16 mouse cellular contexts compared by ENCODE assay signal in genomic region chr9:96733425-96733717, GRCm38 (mm10). TPM values are rescaled to one million over a fixed set of nuclear protein-coding genes. Genes with fewer than 3 reads are reported as not detected.
DNase-seq lines count a peak whose midpoint lies in the region; ATAC-seq lines count a peak whose summit lies in the region.
"Had no signal": no experiment of that assay in that cellular context is flagged by ENCODE, and none has a peak within 500 bp of the region (broad histone marks: within the 10 kb centered on the region; RNA-seq: fewer than 3 reads in every experiment).

No protein-coding gene starts in this region.

- no peaks in the 10 kb centered on the region for H3K27me3 ChIP-seq in heart, embryonic 16.5 days (ENCODE audit: control insufficient read depth, insufficient read depth, low read length)
- no peaks in the 10 kb centered on the region for H3K27me3 ChIP-seq in midbrain, embryonic 12.5 days
- no peaks in the 10 kb centered on the region for H3K27me3 ChIP-seq in midbrain, embryonic 11.5 days (ENCODE audit: control insufficient read depth, insufficient read depth, low read length)
- no peaks in the 10 kb centered on the region for H3K27me3 ChIP-seq in hindbrain, embryonic 13.5 days
- H3K27me3 ChIP-seq in neural tube, embryonic 13.5 days, result no peaks in the 10 kb centered on the region
- H3K27me3 ChIP-seq: Patski had no signal

- ATAC-seq in heart, embryonic 16.5 days (replicated peaks; ENCODE audit: extremely low read depth, insufficient read depth, low FRiP score), result no peak
- no peak for ATAC-seq in midbrain, embryonic 12.5 days (ENCODE audit: low FRiP score, low read depth)
- no peak for ATAC-seq in midbrain, embryonic 11.5 days (ENCODE audit: low FRiP score)
- ATAC-seq in hindbrain, embryonic 13.5 days (ENCODE audit: low FRiP score), result no peak
- ATAC-seq in neural tube, embryonic 13.5 days (ENCODE audit: low read depth), result no peak
- ATAC-seq: Patski had no signal

- WGBS in heart, embryonic 16.5 days, result 99% methylated on average over 4 of the region's 4 CpGs
- WGBS in midbrain, embryonic 12.5 days, result 89% methylated on average over 4 of the region's 4 CpGs
- 97% methylated on average over 4 of the region's 4 CpGs for WGBS in midbrain, embryonic 11.5 days
- WGBS in hindbrain, embryonic 13.5 days, result 78% methylated on average over 4 of the region's 4 CpGs
- 84% methylated on average over 4 of the region's 4 CpGs for WGBS in neural tube, embryonic 13.5 days

- H3K9me3 ChIP-seq in heart, embryonic 16.5 days (replicated peaks; ENCODE audit: control insufficient read depth, low read length), result no peaks in the 10 kb centered on the region
- H3K9me3 ChIP-seq in midbrain, embryonic 12.5 days, result no peaks in the 10 kb centered on the region
- no peaks in the 10 kb centered on the region for H3K9me3 ChIP-seq in midbrain, embryonic 11.5 days (ENCODE audit: control insufficient read depth, low read length)
- H3K9me3 ChIP-seq in hindbrain, embryonic 13.5 days, result no peaks in the 10 kb centered on the region
- H3K9me3 ChIP-seq in neural tube, embryonic 13.5 days, result no peaks in the 10 kb centered on the region

- H3K4me1 ChIP-seq in heart, embryonic 16.5 days (ENCODE audit: control insufficient read depth, insufficient read depth, low read length), result peaks cover 35% of the 10 kb centered on the region
- H3K4me1 ChIP-seq in midbrain, embryonic 12.5 days, result peaks cover 21% of the 10 kb centered on the region; the same call in 1 of the 2 replicates
- peaks cover 17% of the 10 kb centered on the region for H3K4me1 ChIP-seq in midbrain, embryonic 11.5 days (ENCODE audit: control insufficient read depth, insufficient read depth, low read length)
- H3K4me1 ChIP-seq in hindbrain, embryonic 13.5 days (replicated peaks), result peaks cover 48% of the 10 kb centered on the region
- peaks cover 44% of the 10 kb centered on the region for H3K4me1 ChIP-seq in neural tube, embryonic 13.5 days (replicated peaks)

- H3K9ac ChIP-seq in heart, embryonic 16.5 days (ENCODE audit: low read length), result peak overlapping the region; percentile 66
- no peak overlapping the region for H3K9ac ChIP-seq in midbrain, embryonic 12.5 days (replicated peaks)
- H3K9ac ChIP-seq in midbrain, embryonic 11.5 days (ENCODE audit: low read length), result no peak overlapping the region
- H3K9ac ChIP-seq in hindbrain, embryonic 13.5 days, result peak overlapping the region; percentile 81
- peak overlapping the region; percentile 81 for H3K9ac ChIP-seq in neural tube, embryonic 13.5 days

- DNase-seq in heart, adult 11 months, result no peak
- no peak for DNase-seq in midbrain, embryonic 11.5 days (ENCODE audit: low spot score, missing footprints)
- no peak for DNase-seq in Muller cell, postnatal 12 days (ENCODE audit: inconsistent ontology term)
- DNase-seq in frontal cortex, adult 2 months (ENCODE audit: extremely low spot score in 1 of 2, low spot score in 1 of 2), result no peak
- DNase-seq: gastrocnemius, postnatal 36 days; kidney, adult 2 months; kidney, postnatal 4 days; retina, postnatal 1 day; spleen, adult 18-20 months had no signal

- no peak overlapping the region; the same call in 1 of the 2 replicates for H3K4me3 ChIP-seq in heart, embryonic 16.5 days (ENCODE audit: low read length)
- no peak overlapping the region for H3K4me3 ChIP-seq in midbrain, embryonic 12.5 days
- no peak overlapping the region for H3K4me3 ChIP-seq in midbrain, embryonic 11.5 days (ENCODE audit: low read depth, low read length)
- peak overlapping the region; percentile 44 for H3K4me3 ChIP-seq in hindbrain, embryonic 13.5 days
- H3K4me3 ChIP-seq in neural tube, embryonic 13.5 days, result peak overlapping the region; percentile 43
- H3K4me3 ChIP-seq: myocyte had no signal

- H3K36me3 ChIP-seq in heart, embryonic 16.5 days (ENCODE audit: control insufficient read depth, insufficient read depth), result no peaks in the 10 kb centered on the region
- no peaks in the 10 kb centered on the region for H3K36me3 ChIP-seq in midbrain, embryonic 12.5 days
- H3K36me3 ChIP-seq in midbrain, embryonic 11.5 days (ENCODE audit: control insufficient read depth, insufficient read depth, low read length), result no peaks in the 10 kb centered on the region
- H3K36me3 ChIP-seq in hindbrain, embryonic 13.5 days, result no peaks in the 10 kb centered on the region
- H3K36me3 ChIP-seq in neural tube, embryonic 13.5 days, result no peaks in the 10 kb centered on the region

- H3K4me2 ChIP-seq in heart, embryonic 16.5 days (ENCODE audit: low read depth, low read length), result peak overlapping the region; percentile 60
- peak overlapping the region; percentile 45; the same call in 1 of the 2 replicates for H3K4me2 ChIP-seq in midbrain, embryonic 12.5 days (replicated peaks)
- H3K4me2 ChIP-seq in midbrain, embryonic 11.5 days, result no peak overlapping the region
- H3K4me2 ChIP-seq in hindbrain, embryonic 13.5 days, result peak overlapping the region; percentile 51
- peak overlapping the region; percentile 60 for H3K4me2 ChIP-seq in neural tube, embryonic 13.5 days

- peak overlapping the region; percentile 66 for H3K27ac ChIP-seq in heart, embryonic 16.5 days (ENCODE audit: low read length)
- H3K27ac ChIP-seq in midbrain, embryonic 12.5 days (replicated peaks), result peak overlapping the region; percentile 87
- no peak overlapping the region for H3K27ac ChIP-seq in midbrain, embryonic 11.5 days (ENCODE audit: low read depth, low read length)
- H3K27ac ChIP-seq in hindbrain, embryonic 13.5 days, result peak overlapping the region; percentile 96
- H3K27ac ChIP-seq in neural tube, embryonic 13.5 days (replicated peaks), result peak overlapping the region; percentile 98
- H3K27ac ChIP-seq: macrophage had no signal

RNA-seq across cellular contexts. Expression of gene Zbtb38, which starts 19.3 kb away (rescaled TPM):
- polyA plus RNA-seq in heart, embryonic 16.5 days (2015; fragmentation: Nextera tagmentation; extraction: Ambion mirVana), result 28.3 and 29.6 TPM in 2 replicates
- polyA plus RNA-seq in midbrain, embryonic 12.5 days (2016; fragmentation: Nextera tagmentation; extraction: Ambion mirVana), result 17.7 and 19.4 TPM in 2 replicates
- polyA plus RNA-seq in midbrain, embryonic 11.5 days (2014; fragmentation: Nextera tagmentation; extraction: Ambion mirVana), result 11.3 and 11.9 TPM in 2 replicates
- polyA plus RNA-seq in hindbrain, embryonic 13.5 days (2015; fragmentation: Nextera tagmentation; extraction: Ambion mirVana), result 42.2 and 44.0 TPM in 2 replicates
- polyA plus RNA-seq in neural tube, embryonic 13.5 days (2015; fragmentation: Nextera tagmentation; extraction: Ambion mirVana), result 38.5 and 41.3 TPM in 2 replicates
- polyA plus RNA-seq in frontal cortex, adult 2 months (2012; rRNA removed), result 19.0 and 20.5 TPM in 2 replicates

Comparison
In these comparisons a context has a peak if more than half of its experiments do, and no peak if none do; other contexts are left out.
1. H3K4me3 ChIP-seq: peak in hindbrain, embryonic 13.5 days (single experiment) and neural tube, embryonic 13.5 days (single experiment); none in heart, embryonic 16.5 days (single experiment), midbrain, embryonic 12.5 days (single experiment) and midbrain, embryonic 11.5 days (single experiment).
2. H3K9ac ChIP-seq: peak in heart, embryonic 16.5 days (single experiment), hindbrain, embryonic 13.5 days (single experiment) and neural tube, embryonic 13.5 days (single experiment); none in midbrain, embryonic 12.5 days (single experiment) and midbrain, embryonic 11.5 days (single experiment).